Mouse (Mus musculus) myocyte (in vitro differentiated cells): Measurements from ENCODE around the gene Igf1r. TPM values are rescaled to one million over a fixed set of nuclear protein-coding genes. Genes with fewer than 3 reads are reported as not detected.

ENCODE experiments used
- H3K27me3 ChIP-seq: one replicate; pipeline ENCODE4 v1.6.1; 2011; ENCODE audit not compliant: control insufficient read depth, insufficient read depth, insufficient read length
- H3K36me3 ChIP-seq: one replicate; pipeline ENCODE4 v1.6.1; 2011; ENCODE audit not compliant: control insufficient read depth, insufficient read depth
- H3K4me2 ChIP-seq: one replicate; pipeline ENCODE4 v1.6.1; 2011; ENCODE audit warnings: low read depth, control low read depth
- H3K4me3 ChIP-seq: one replicate; pipeline ENCODE4 v1.5.1; 2011; ENCODE audit warnings: mild to moderate bottlenecking, control low read depth, moderate library complexity
- H3K79me2 ChIP-seq: one replicate; pipeline ENCODE4 v1.6.1; 2011; ENCODE audit not compliant: control insufficient read depth, insufficient read depth
- H3ac ChIP-seq: one replicate; pipeline ENCODE4 v1.6.1; 2011; ENCODE audit not compliant: control insufficient read depth, insufficient read length
- CEBPB ChIP-seq: IDR thresholded peaks from 2 replicates; pipeline ENCODE4 v1.6.1; 2011; ENCODE audit warnings: mild to moderate bottlenecking, moderate library complexity; ENCODE audit not compliant: poor library complexity, insufficient read depth, severe bottlenecking
- E2F4 ChIP-seq: IDR thresholded peaks from one replicate; pipeline ENCODE4 v1.6.1; 2011; ENCODE audit warnings: mild to moderate bottlenecking, control low read depth, moderate library complexity; ENCODE audit not compliant: insufficient read depth
- MAX ChIP-seq: IDR thresholded peaks from one replicate; pipeline ENCODE4 v1.6.1; 2011; ENCODE audit warnings: low read depth, mild to moderate bottlenecking, control low read depth
- MYOD1 ChIP-seq, 3 experiments: IDR thresholded peaks; one replicate each; pipeline ENCODE4 v1.6.1; 2011; ENCODE audit warnings: control low read depth in 2 of 3, low read depth in 2 of 3, mild to moderate bottlenecking in 2 of 3, moderate library complexity in 1 of 3; ENCODE audit not compliant: insufficient read length in 2 of 3, control insufficient read depth in 1 of 3
- MYOG ChIP-seq, 3 experiments: IDR thresholded peaks; one replicate each; pipeline ENCODE4 v1.6.1; 2011; ENCODE audit warnings: control low read depth in 2 of 3, low read depth in 2 of 3, mild to moderate bottlenecking in 2 of 3; ENCODE audit not compliant: insufficient read length in 2 of 3, control insufficient read depth in 1 of 3, insufficient read depth in 1 of 3
- POLR2A ChIP-seq: IDR thresholded peaks from one replicate; pipeline ENCODE4 v1.6.1; 2011; ENCODE audit warnings: low read depth, mild to moderate bottlenecking, control low read depth, moderate library complexity; ENCODE audit not compliant: insufficient read length
- POLR2AphosphoS2 ChIP-seq: IDR thresholded peaks from one replicate; pipeline ENCODE4 v1.6.1; 2011; ENCODE audit warnings: low read depth, control low read depth; ENCODE audit not compliant: insufficient read length
- REST ChIP-seq: IDR thresholded peaks from one replicate; pipeline ENCODE4 v1.6.1; 2011; ENCODE audit warnings: mild to moderate bottlenecking, control low read depth, moderate library complexity; ENCODE audit not compliant: insufficient read depth, insufficient read length
- SRF ChIP-seq: IDR thresholded peaks from one replicate; pipeline ENCODE4 v1.6.1; 2011; ENCODE audit warnings: low read depth; ENCODE audit not compliant: control insufficient read depth, insufficient read length
- TCF12 ChIP-seq: IDR thresholded peaks from one replicate; pipeline ENCODE4 v1.6.1; 2011; ENCODE audit warnings: mild to moderate bottlenecking, control low read depth; ENCODE audit not compliant: poor library complexity, insufficient read depth, severe bottlenecking
- TCF3 ChIP-seq: IDR thresholded peaks from one replicate; pipeline ENCODE4 v1.6.1; 2011; ENCODE audit warnings: low read depth, control low read depth; ENCODE audit not compliant: insufficient read length
- USF1 ChIP-seq: IDR thresholded peaks from one replicate; pipeline ENCODE4 v1.6.1; 2011; ENCODE audit warnings: low read depth, mild to moderate bottlenecking, control low read depth, moderate library complexity
- polyA plus RNA-seq: library from polyadenylated mRNA; unstranded; fragments of >200 nt; fragmentation: generic; extraction: Trizol; gene quantifications from one replicate; pipeline ENCODE4 v1.2.1, GENCODE M21; 2012; ENCODE audit warnings: missing spikeins

The Igf1r gene
- polyA plus RNA-seq, 1 experiment = 7.9 TPM

- Histone ChIP-seq H3K4me2 (no peak overlapping the region), H3K36me3 (peaks cover 3% of the 10 kb centered on the region), H3K4me3 (no peak overlapping the region), H3K27me3 (no peaks in the 10 kb centered on the region), H3K79me2 (peaks cover 25% of the 10 kb centered on the region), H3ac (no peak overlapping the region)
- TF ChIP-seq REST = no peak
- TF ChIP-seq MAX = no peak
- TF ChIP-seq E2F4 = no peak
- TF ChIP-seq CEBPB = no peak
- TF ChIP-seq TCF3 = no peak
- no peak for TF ChIP-seq POLR2A
- TF ChIP-seq MYOD1 (IDR thresholded peaks at IDR 0.05; ENCODE audit: control insufficient read depth in 1 of 3, insufficient read length in 2 of 3, low read depth in 2 of 3) = no peak
- no peak for TF ChIP-seq TCF12
- no peak for TF ChIP-seq USF1
- no peak for TF ChIP-seq SRF
- no peak for TF ChIP-seq POLR2AphosphoS2
- TF ChIP-seq MYOG (IDR thresholded peaks at IDR 0.05; ENCODE audit: control insufficient read depth in 1 of 3, insufficient read depth in 1 of 3, insufficient read length in 2 of 3, low read depth in 2 of 3) = no peak
Observed at GRCm38 (mm10) chr7:68039550-68039949, 86.9 kb downstream of the Igf1r start.

GRCm38 (mm10) chr7:68044621-68045020 lies 92.0 kb downstream of the Igf1r start:
- Histone ChIP-seq H3K4me3 (no peak overlapping the region), H3K36me3 (peaks cover 3% of the 10 kb centered on the region), H3K27me3 (no peaks in the 10 kb centered on the region), H3K4me2 (peak overlapping the region; percentile 51), H3K79me2 (peaks cover 32% of the 10 kb centered on the region), H3ac (no peak overlapping the region)
- no peak for TF ChIP-seq MYOG (IDR thresholded peaks at IDR 0.05; ENCODE audit: control insufficient read depth in 1 of 3, insufficient read depth in 1 of 3, insufficient read length in 2 of 3, low read depth in 2 of 3)
- TF ChIP-seq POLR2AphosphoS2 = no peak
- no peak for TF ChIP-seq MYOD1 (IDR thresholded peaks at IDR 0.05; ENCODE audit: control insufficient read depth in 1 of 3, insufficient read length in 2 of 3, low read depth in 2 of 3)

- TF ChIP-seq POLR2A (no peak), MYOG (IDR thresholded peaks at IDR 0.05; ENCODE audit: control insufficient read depth in 1 of 3, insufficient read depth in 1 of 3, insufficient read length in 2 of 3, low read depth in 2 of 3) (no peak), REST (no peak), CEBPB (no peak), TCF12 (no peak), POLR2AphosphoS2 (no peak), E2F4 (no peak), USF1 (no peak), MAX (no peak), TCF3 (no peak), SRF (no peak), MYOD1 (IDR thresholded peaks at IDR 0.05; ENCODE audit: control insufficient read depth in 1 of 3, insufficient read length in 2 of 3, low read depth in 2 of 3) (no peak)
- Histone ChIP-seq H3K4me3 (no peak overlapping the region), H3K36me3 (no peaks in the 10 kb centered on the region), H3K27me3 (no peaks in the 10 kb centered on the region), H3K4me2 (no peak overlapping the region), H3ac (no peak overlapping the region), H3K79me2 (peaks cover 42% of the 10 kb centered on the region)
Observed at GRCm38 (mm10) chr7:68047152-68047551, 94.5 kb downstream of the Igf1r start.

- H3K36me3 ChIP-seq = no peaks in the 10 kb centered on the region
- no peak overlapping the region for H3ac ChIP-seq
- no peak overlapping the region for H3K4me3 ChIP-seq
- peaks cover 38% of the 10 kb centered on the region for H3K79me2 ChIP-seq
- H3K4me2 ChIP-seq = peak overlapping the region; percentile 43
- H3K27me3 ChIP-seq = no peaks in the 10 kb centered on the region
- TF ChIP-seq TCF3 (no peak), POLR2A (no peak), TCF12 (no peak), MAX (no peak), MYOG (IDR thresholded peaks at IDR 0.05; ENCODE audit: control insufficient read depth in 1 of 3, insufficient read depth in 1 of 3, insufficient read length in 2 of 3, low read depth in 2 of 3) (no peak), CEBPB (no peak), MYOD1 (IDR thresholded peaks at IDR 0.05; ENCODE audit: control insufficient read depth in 1 of 3, insufficient read length in 2 of 3, low read depth in 2 of 3) (no peak), USF1 (no peak), POLR2AphosphoS2 (no peak), SRF (no peak)
Observed at GRCm38 (mm10) chr7:68048532-68048931, 95.9 kb downstream of the Igf1r start.

GRCm38 (mm10) chr7:68049048-68049447 lies 96.4 kb downstream of the Igf1r start:
- H3K27me3 ChIP-seq = no peaks in the 10 kb centered on the region
- H3K79me2 ChIP-seq = peaks cover 34% of the 10 kb centered on the region
- H3K4me3 ChIP-seq = no peak overlapping the region
- TF ChIP-seq CEBPB (no peak), E2F4 (no peak), REST (no peak), SRF (no peak), TCF3 (no peak), POLR2AphosphoS2 (no peak), USF1 (no peak), POLR2A (no peak), TCF12 (no peak), MYOG (IDR thresholded peaks at IDR 0.05; ENCODE audit: control insufficient read depth in 1 of 3, insufficient read depth in 1 of 3, insufficient read length in 2 of 3, low read depth in 2 of 3) (no peak), MAX (no peak), MYOD1 (IDR thresholded peaks at IDR 0.05; ENCODE audit: control insufficient read depth in 1 of 3, insufficient read length in 2 of 3, low read depth in 2 of 3) (no peak)
- H3K4me2 ChIP-seq = peak overlapping the region; percentile 43
- no peak overlapping the region for H3ac ChIP-seq
- no peaks in the 10 kb centered on the region for H3K36me3 ChIP-seq
